Mouse (Mus musculus): ENCODE data around the gene H2-Q6.
"Not testable (repeated sequence)": the region's sequence is repeated elsewhere in the genome, so short reads cannot be mapped to it uniquely, and the experiment has no call there.

The H2-Q6 gene

GRCm38 (mm10) chr17:35424624-35425416 lies at the start of gene H2-Q6:
H2-Q6 (plus strand) TSS chr17:35424850.
- peak; percentile 71 for DNase-seq

GRCm38 (mm10) chr17:35379369-35379728 lies 45.3 kb upstream of the H2-Q6 start, which contains the start of gene H2-Q4:
H2-Q4 (plus strand) TSS chr17:35379617.
- DNase-seq, result peak; percentile 94

GRCm38 (mm10) chr17:35379729-35380451 lies 44.8 kb upstream of the H2-Q6 start:
- DNase-seq, result peak; percentile 62

- peak; percentile 29 for DNase-seq
These were observed 34.9 kb upstream of the H2-Q6 start for GRCm38 (mm10) chr17:35389796-35390195.

- DNase-seq, result not testable (repeated sequence)
These were observed 32.0 kb upstream of the H2-Q6 start for GRCm38 (mm10) chr17:35392671-35393070.

GRCm38 (mm10) chr17:35393864-35394800 lies 30.5 kb upstream of the H2-Q6 start:
- DNase-seq, result peak; percentile 17

- not testable (repeated sequence) for DNase-seq
These were observed 27.7 kb upstream of the H2-Q6 start for GRCm38 (mm10) chr17:35396956-35397355.

GRCm38 (mm10) chr17:35413057-35413456 lies 11.6 kb upstream of the H2-Q6 start:
- DNase-seq, result not testable (repeated sequence)

- DNase-seq, result not testable (repeated sequence)
These were observed 9.1 kb upstream of the H2-Q6 start for GRCm38 (mm10) chr17:35415273-35416129.

- no peak for DNase-seq
These were observed 5.9 kb upstream of the H2-Q6 start for GRCm38 (mm10) chr17:35418772-35419171.

- DNase-seq, result not testable (repeated sequence)
These were observed 5.1 kb upstream of the H2-Q6 start for GRCm38 (mm10) chr17:35419564-35419963.

GRCm38 (mm10) chr17:35420206-35420810 lies 4.3 kb upstream of the H2-Q6 start:
- DNase-seq, result peak; percentile 40

- not testable (repeated sequence) for DNase-seq
These were observed 3.3 kb upstream of the H2-Q6 start for GRCm38 (mm10) chr17:35421331-35421730.

- not testable (repeated sequence) for DNase-seq
These were observed 2.3 kb upstream of the H2-Q6 start for GRCm38 (mm10) chr17:35422360-35422759.

GRCm38 (mm10) chr17:35423131-35423810 lies 1.4 kb upstream of the H2-Q6 start:
- not testable (repeated sequence) for DNase-seq

GRCm38 (mm10) chr17:35424106-35424505 lies 544 bp upstream of the H2-Q6 start:
- not testable (repeated sequence) for DNase-seq

- DNase-seq, result not testable (repeated sequence)
These were observed 824 bp downstream of the H2-Q6 start for GRCm38 (mm10) chr17:35425474-35425873.

GRCm38 (mm10) chr17:35428883-35429282 lies 4.2 kb downstream of the H2-Q6 start:
- DNase-seq, result not testable (repeated sequence)

- DNase-seq, result not testable (repeated sequence)
These were observed 6.0 kb downstream of the H2-Q6 start for GRCm38 (mm10) chr17:35430671-35431070.

GRCm38 (mm10) chr17:35432167-35432566 lies 7.5 kb downstream of the H2-Q6 start:
- not testable (repeated sequence) for DNase-seq

GRCm38 (mm10) chr17:35434836-35435235 lies 10.2 kb downstream of the H2-Q6 start:
- not testable (repeated sequence) for DNase-seq

All from kidney, adult 18-20 months (tissue).